Mouse (Mus musculus) liver, adult 2 months (tissue): ENCODE data around the gene Dnaja3. TPM values are rescaled to one million over a fixed set of nuclear protein-coding genes. Genes with fewer than 3 reads are reported as not detected.
A peak's percentile ranks its signal among the peaks of the same experiment; 100 is the strongest.

Experiments used
- DNase-seq: peaks from one replicate; pipeline ENCODE4 v3.0.0-alpha.2; 2011; ENCODE audit warnings: low read depth, low spot score; ENCODE audit errors: extremely low read depth
- H3K27ac ChIP-seq: fragments of 200-500 bp; replicated peaks from 2 replicates; pipeline ENCODE4 v1.5.1; 2012; ENCODE audit warnings: low read depth, mild to moderate bottlenecking, control low read depth, inconsistent platforms, low read length; ENCODE audit not compliant: insufficient read depth
- H3K27me3 ChIP-seq: fragments of 200-500 bp; 2 replicates; pipeline ENCODE4 v1.6.1; 2012; ENCODE audit warnings: mild to moderate bottlenecking, moderate library complexity, low read length, inconsistent platforms; ENCODE audit not compliant: control insufficient read depth, insufficient read depth
- H3K36me3 ChIP-seq: fragments of 200-500 bp; 2 replicates; pipeline ENCODE4 v1.6.1; 2012; ENCODE audit warnings: low read length, inconsistent platforms; ENCODE audit not compliant: control insufficient read depth, insufficient read depth
- H3K4me1 ChIP-seq: fragments of 200-500 bp; 2 replicates; pipeline ENCODE4 v1.6.1; 2011; ENCODE audit warnings: low read length; ENCODE audit not compliant: control insufficient read depth, insufficient read depth
- H3K4me3 ChIP-seq: fragments of 200-500 bp; 2 replicates; pipeline ENCODE4 v1.5.1; 2011; ENCODE audit warnings: low read depth, mild to moderate bottlenecking, control low read depth, low read length, moderate library complexity; ENCODE audit not compliant: insufficient read depth
- H3K79me2 ChIP-seq: fragments of 200-500 bp; 2 replicates; pipeline ENCODE4 v1.6.1; 2012; ENCODE audit warnings: inconsistent platforms, mild to moderate bottlenecking, low read length, moderate library complexity; ENCODE audit not compliant: control insufficient read depth, insufficient read depth
- H3K9ac ChIP-seq: fragments of 200-500 bp; 2 replicates; pipeline ENCODE4 v1.6.1; 2012; ENCODE audit warnings: low read depth, mild to moderate bottlenecking, control low read depth, inconsistent platforms, low read length
- CTCF ChIP-seq: fragments of 200-500 bp; IDR thresholded peaks from 2 replicates; pipeline ENCODE4 v1.5.1; 2011; ENCODE audit warnings: low read depth, low read length, control low read depth
- POLR2A ChIP-seq: fragments of 200-500 bp; IDR thresholded peaks from 2 replicates; pipeline ENCODE4 v1.6.1; 2011; ENCODE audit warnings: low read length, control low read depth; ENCODE audit not compliant: insufficient read depth; ENCODE audit errors: extremely low read depth
- WGBS: fragments of 180-500 bp; shearing (Covaris S2); methylation state at CpG from one replicate; pipeline ENCODE4 v1.1.7; 2018; 5-methylcytosine and 5-hydroxymethylcytosine counted together
- polyA plus RNA-seq: library from polyadenylated mRNA; depleted of rRNA; stranded (reverse); fragments of >200 nt; gene quantifications from 2 replicates; pipeline ENCODE4 v1.2.3, GENCODE M21; 2012; rRNA removed
- total RNA-seq: library from RNA; depleted of rRNA; stranded (reverse); fragments of >200 nt; gene quantifications from 2 replicates; pipeline ENCODE4 v1.2.3, GENCODE M21; 2014; rRNA removed

The Dnaja3 gene
- total RNA-seq (76.3 and 81.0 TPM in 2 replicates), polyA plus RNA-seq (37.7 and 43.1 TPM in 2 replicates)

DNA sequence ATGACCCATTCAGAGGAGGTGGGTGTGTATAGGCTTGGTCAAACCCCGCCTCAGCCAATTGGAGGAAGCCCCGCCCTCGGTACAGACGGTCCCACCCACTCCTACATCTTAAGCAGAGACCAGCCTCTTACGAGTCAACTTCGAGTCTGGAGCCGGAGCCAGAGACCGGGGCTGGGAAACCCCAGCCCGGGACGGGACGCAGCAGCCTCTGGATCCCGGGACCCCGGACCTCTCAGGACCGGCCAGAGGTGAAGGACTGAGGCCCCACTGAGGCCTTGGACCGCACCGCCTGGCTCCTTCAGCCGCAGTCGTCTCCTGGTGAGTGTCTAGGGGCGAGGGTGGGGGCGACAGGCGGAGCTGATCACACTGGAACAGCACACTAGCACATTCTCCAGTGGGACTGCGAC lies at the start of gene Dnaja3, which contains the start of gene Vasn:
Gene Dnaja3, plus strand, starts transcription at position 159 of the 407 bp plus-strand sequence.
Gene Vasn, plus strand, starts transcription at position 111 of the 407 bp plus-strand sequence.
- Histone ChIP-seq H3K27ac (peak within 1 kb of the TSS; percentile 83), H3K27me3 (no peaks in the 10 kb centered on the region), H3K4me1 (peaks cover 30% of the 10 kb centered on the region), H3K4me3 (peak within 1 kb of the TSS; percentile 92), H3K9ac (peak within 1 kb of the TSS; percentile 93), H3K36me3 (no peaks in the 10 kb centered on the region), H3K79me2 (peaks cover 17% of the 10 kb centered on the region; the same call in 1 of the 2 replicates)
- TF ChIP-seq POLR2A = peak; percentile 87
- TF ChIP-seq CTCF = no peak
- peak; percentile 91 for DNase-seq
- 7% methylated on average over 22 of the region's 22 CpGs for WGBS

GRCm38 (mm10) chr16:4590236-4590635 lies 49.6 kb upstream of the Dnaja3 start:
- WGBS = 95% methylated on average over 9 of the region's 9 CpGs
- Histone ChIP-seq H3K4me3 (no peak overlapping the region), H3K9ac (no peak overlapping the region), H3K27ac (no peak overlapping the region), H3K79me2 (no peaks in the 10 kb centered on the region), H3K27me3 (0 out of 2 replicates have a peak, but pooled peaks cover 5% of the 10 kb centered on the region), H3K36me3 (no peaks in the 10 kb centered on the region), H3K4me1 (peaks cover 10% of the 10 kb centered on the region)
- DNase-seq = peak; percentile 38
- no peak for TF ChIP-seq CTCF
- TF ChIP-seq POLR2A = no peak

GRCm38 (mm10) chr16:4592909-4593875 lies 46.6 kb upstream of the Dnaja3 start:
- no peak for TF ChIP-seq POLR2A
- peak; percentile 63 for TF ChIP-seq CTCF
- WGBS = 17% methylated on average over 32 of the region's 32 CpGs
- Histone ChIP-seq H3K9ac (peak overlapping the region; percentile 58), H3K27me3 (0 out of 2 replicates have a peak, but pooled peaks cover 5% of the 10 kb centered on the region), H3K4me3 (peak overlapping the region; percentile 61; the same call in 1 of the 2 replicates), H3K4me1 (peaks cover 5% of the 10 kb centered on the region), H3K79me2 (no peaks in the 10 kb centered on the region), H3K27ac (peak overlapping the region; percentile 38), H3K36me3 (no peaks in the 10 kb centered on the region)
- DNase-seq = peak; percentile 24

DNA sequence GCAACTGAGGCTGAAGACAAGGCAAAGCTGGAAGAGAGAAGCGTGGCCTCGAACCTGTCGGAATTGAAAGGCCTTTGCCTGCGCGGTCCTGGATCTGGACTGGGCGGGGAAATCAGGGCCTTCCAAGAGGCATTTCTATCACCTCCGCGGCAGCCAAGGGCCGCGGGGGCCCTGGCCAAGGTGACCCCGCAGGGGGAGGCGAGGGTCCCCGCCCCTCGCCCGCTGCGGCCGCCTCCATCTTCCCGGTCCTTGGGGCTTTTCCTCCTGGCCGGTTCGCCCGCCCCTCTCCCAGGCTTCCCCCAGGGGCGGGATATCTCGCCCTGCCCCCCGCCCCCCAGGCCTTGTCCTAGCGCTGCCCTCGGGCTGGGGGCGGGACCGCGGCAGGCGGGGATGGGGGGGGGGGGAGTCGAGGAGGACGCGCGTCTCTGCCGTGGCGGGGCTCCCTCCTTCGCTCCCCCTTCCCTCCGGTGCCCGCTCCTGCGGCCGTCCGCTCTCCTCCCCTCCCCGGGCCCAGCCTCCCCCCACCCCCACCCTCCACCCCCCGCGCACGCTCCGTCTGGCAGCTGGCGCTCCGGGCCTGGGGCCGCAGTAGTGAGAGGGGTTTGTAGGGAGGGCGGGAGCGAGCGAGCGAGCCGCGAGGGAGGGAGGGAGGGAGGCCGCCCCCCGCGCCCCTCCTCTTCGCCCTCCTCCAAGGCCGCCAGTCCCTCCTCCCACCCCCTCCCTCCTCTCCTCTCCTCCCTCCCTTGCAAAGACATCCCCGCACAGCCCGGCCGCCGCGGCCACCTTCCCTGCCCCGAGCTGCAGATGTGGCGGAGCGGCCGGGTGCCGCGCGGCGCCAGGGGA lies 45.6 kb upstream of the Dnaja3 start, which contains the start of gene Glis2:
Gene Glis2, plus strand, starts transcription at position 743 of the 843 bp plus-strand sequence.
- Histone ChIP-seq H3K9ac (peak within 1 kb of the TSS; percentile 63), H3K4me3 (peak within 1 kb of the TSS; percentile 61), H3K36me3 (no peaks in the 10 kb centered on the region), H3K79me2 (no peaks in the 10 kb centered on the region), H3K27ac (peak within 1 kb of the TSS; percentile 38), H3K27me3 (0 out of 2 replicates have a peak, but pooled peaks cover 5% of the 10 kb centered on the region), H3K4me1 (peaks cover 5% of the 10 kb centered on the region)
- 2% methylated on average over 47 of the region's 74 CpGs for whole genome bisulfite sequencing
- TF ChIP-seq CTCF (no peak), POLR2A (no peak)
- DNase-seq = no peak

GRCm38 (mm10) chr16:4594814-4595526 lies 44.8 kb upstream of the Dnaja3 start:
- H3K36me3 ChIP-seq = no peaks in the 10 kb centered on the region
- H3K27ac ChIP-seq = no peak overlapping the region
- peak overlapping the region; percentile 63 for H3K9ac ChIP-seq
- 0 out of 2 replicates have a peak, but pooled peaks cover 5% of the 10 kb centered on the region for H3K27me3 ChIP-seq
- no peak for DNase-seq
- peak overlapping the region; percentile 61; the same call in 1 of the 2 replicates for H3K4me3 ChIP-seq
- 6% methylated on average over 52 of the region's 52 CpGs for WGBS
- peaks cover 5% of the 10 kb centered on the region for H3K4me1 ChIP-seq
- H3K79me2 ChIP-seq = no peaks in the 10 kb centered on the region
- TF ChIP-seq CTCF (no peak), POLR2A (no peak)
